Mouse (Mus musculus) olfactory bulb, adult 2 months (tissue): ENCODE data around the gene Fads2. TPM values are rescaled to one million over a fixed set of nuclear protein-coding genes. Genes with fewer than 3 reads are reported as not detected.

ENCODE experiments used
- H3K27ac ChIP-seq: fragments of 200-500 bp; 2 replicates; pipeline ENCODE4 v1.5.1; 2012; ENCODE audit warnings: low read depth, low read length; ENCODE audit not compliant: insufficient read depth
- H3K4me1 ChIP-seq: fragments of 200-500 bp; 2 replicates; pipeline ENCODE4 v1.6.1; 2012; ENCODE audit warnings: low read length; ENCODE audit not compliant: control insufficient read depth, insufficient read depth
- H3K4me3 ChIP-seq: fragments of 200-500 bp; 2 replicates; pipeline ENCODE4 v1.5.1; 2012; ENCODE audit warnings: mild to moderate bottlenecking, low read depth, low read length, moderate library complexity; ENCODE audit not compliant: insufficient read depth
- CTCF ChIP-seq: fragments of 200-500 bp; IDR thresholded peaks from 2 replicates; pipeline ENCODE4 v1.5.1; 2012; ENCODE audit warnings: low read depth, mild to moderate bottlenecking, low read length, moderate library complexity; ENCODE audit not compliant: insufficient read depth
- POLR2A ChIP-seq: fragments of 200-500 bp; IDR thresholded peaks from 2 replicates; pipeline ENCODE4 v1.6.1; 2012; ENCODE audit warnings: mild to moderate bottlenecking, low read depth, low read length, moderate library complexity; ENCODE audit not compliant: insufficient read depth
- WGBS: fragments of 180-500 bp; shearing (Covaris S2); methylation state at CpG from one replicate; pipeline ENCODE4 v1.1.7; 2018; 5-methylcytosine and 5-hydroxymethylcytosine counted together
- polyA plus RNA-seq: library from polyadenylated mRNA; stranded (reverse); fragments of >200 nt; gene quantifications from 2 replicates; pipeline ENCODE4 v1.2.4, GENCODE M21; 2012; ENCODE audit warnings: low replicate concordance; ENCODE audit not compliant: missing spikeins, insufficient read depth, insufficient read length

The Fads2 gene
- polyA plus RNA-seq, 1 experiment, result 106 TPM

DNA sequence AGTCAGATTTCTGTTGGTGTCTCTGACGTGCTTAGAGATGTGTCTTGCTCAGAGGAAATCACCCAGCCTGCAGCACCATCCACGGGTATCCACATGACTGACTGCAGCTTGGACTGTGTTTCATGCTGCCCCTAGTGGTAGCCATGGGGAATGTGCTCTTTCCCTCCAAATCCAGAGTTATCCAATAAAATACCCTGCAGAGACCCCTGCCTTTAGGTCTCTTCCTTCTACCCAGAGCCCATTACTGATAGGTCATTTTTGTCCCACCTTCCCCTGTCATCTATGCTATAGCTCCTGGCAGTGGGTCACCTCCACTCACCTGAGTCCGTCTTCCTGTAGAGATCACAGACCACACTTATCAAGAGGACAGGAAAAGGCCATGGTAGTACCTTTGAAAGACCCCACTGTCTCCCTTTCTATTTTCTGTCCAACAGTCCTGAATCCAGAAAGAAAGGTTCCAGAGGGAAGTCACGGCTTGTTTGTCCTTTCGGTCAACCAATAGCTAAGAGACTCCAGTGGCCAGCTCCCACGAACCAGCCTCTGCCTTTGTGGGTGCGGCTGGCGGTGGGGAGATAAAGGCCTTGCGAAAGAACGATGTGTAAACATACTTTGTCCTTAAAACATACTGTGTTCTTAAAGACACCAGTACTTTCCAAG, 41.5 kb downstream of the Fads2 start:
- no peaks in the 10 kb centered on the region for H3K4me1 ChIP-seq
- no peak overlapping the region for H3K4me3 ChIP-seq
- TF ChIP-seq POLR2A (no peak), CTCF (no peak)
- no peak overlapping the region for H3K27ac ChIP-seq
- 44% methylated on average over 10 of the region's 10 CpGs for WGBS

DNA sequence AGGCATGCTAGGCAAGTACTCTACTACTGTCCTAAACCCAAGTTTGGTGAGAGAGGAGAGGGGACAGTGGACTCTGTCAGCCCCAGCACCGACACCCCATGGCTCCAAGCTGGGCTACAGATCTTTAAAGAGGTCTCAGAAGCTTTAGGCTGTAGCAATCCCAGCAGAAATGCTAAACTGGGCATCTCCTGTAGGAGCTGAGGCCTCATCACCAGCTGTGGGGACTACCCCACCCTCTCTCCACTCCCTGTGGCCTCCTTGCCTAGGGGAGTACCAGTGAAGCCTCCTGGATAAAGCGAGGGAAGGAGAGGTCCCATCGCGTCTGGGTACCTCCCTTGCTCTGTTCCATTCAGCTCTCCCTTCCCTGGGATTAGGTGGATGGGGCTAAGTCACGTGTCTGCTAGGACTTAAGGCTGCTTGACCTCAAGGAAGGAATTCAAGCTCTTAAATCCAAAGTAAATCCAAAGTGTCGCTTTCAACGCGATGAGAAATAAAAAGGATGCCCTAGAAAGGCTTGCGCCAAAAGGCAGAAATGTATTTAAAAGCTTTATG, 42.6 kb downstream of the Fads2 start:
- TF ChIP-seq CTCF (no peak), POLR2A (no peak)
- no peaks in the 10 kb centered on the region for H3K4me1 ChIP-seq
- H3K27ac ChIP-seq, result no peak overlapping the region
- H3K4me3 ChIP-seq, result no peak overlapping the region
- WGBS, result 68% methylated on average over 9 of the region's 9 CpGs

GRCm38 (mm10) chr19:10058352-10058825, 43.2 kb downstream of the Fads2 start:
- TF ChIP-seq POLR2A (no peak), CTCF (no peak)
- 95% methylated on average over 1 of the region's 1 CpGs for WGBS

GRCm38 (mm10) chr19:10057486-10058351, 43.8 kb downstream of the Fads2 start:
- WGBS, result 71% methylated on average over 11 of the region's 11 CpGs
- Histone ChIP-seq H3K27ac (no peak overlapping the region), H3K4me1 (no peaks in the 10 kb centered on the region), H3K4me3 (no peak overlapping the region)
- TF ChIP-seq POLR2A, result no peak
- no peak for TF ChIP-seq CTCF

More at GRCm38 (mm10) chr19:10058352-10058825, 43.2 kb downstream of the Fads2 start:
- no peaks in the 10 kb centered on the region for H3K4me1 ChIP-seq
- H3K27ac ChIP-seq, result no peak overlapping the region
- no peak overlapping the region for H3K4me3 ChIP-seq

GRCm38 (mm10) chr19:10056686-10057085, 44.9 kb downstream of the Fads2 start:
- TF ChIP-seq POLR2A (no peak), CTCF (no peak)
- Histone ChIP-seq H3K4me1 (no peaks in the 10 kb centered on the region), H3K4me3 (no peak overlapping the region), H3K27ac (no peak overlapping the region)
- WGBS, result 91% methylated on average over 3 of the region's 3 CpGs

DNA sequence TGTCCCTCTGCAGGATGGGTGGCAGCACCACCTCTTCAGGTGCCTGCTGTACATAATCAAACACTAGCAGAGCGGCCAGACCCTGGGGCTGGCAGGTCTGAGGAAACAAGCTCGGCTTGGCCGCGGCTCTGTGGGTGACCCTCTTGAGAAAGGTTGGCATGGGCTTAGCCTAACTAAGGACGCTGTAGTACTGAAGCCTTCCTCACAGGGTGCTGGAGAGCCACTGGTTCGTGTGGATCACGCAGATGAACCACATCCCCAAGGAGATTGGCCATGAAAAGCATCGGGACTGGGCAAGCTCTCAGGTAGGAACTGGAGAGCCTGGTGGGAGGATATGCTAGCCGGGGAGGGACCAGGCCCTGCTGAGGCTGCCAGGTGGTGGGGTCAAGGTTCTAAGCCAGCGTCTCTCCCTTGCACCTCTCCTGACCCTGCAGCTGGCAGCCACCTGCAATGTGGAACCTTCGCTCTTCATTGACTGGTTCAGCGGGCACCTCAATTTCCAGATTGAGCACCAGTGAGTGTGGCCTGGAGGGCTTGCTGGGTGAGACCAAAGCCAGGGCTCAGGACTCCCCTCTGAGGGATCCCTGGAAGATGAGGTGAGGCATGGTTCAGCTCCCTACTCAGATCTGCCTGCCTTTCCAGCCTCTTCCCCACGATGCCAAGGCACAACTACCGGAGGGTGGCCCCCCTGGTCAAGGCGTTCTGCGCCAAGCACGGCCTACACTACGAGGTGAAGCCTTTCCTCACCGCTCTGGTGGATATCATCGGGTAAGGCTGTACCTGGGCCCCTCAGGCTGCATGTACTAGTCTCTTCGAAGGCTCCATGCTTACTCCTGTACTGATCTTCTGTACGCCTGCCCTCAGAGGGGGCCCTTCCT, 45.5 kb downstream of the Fads2 start:
- TF ChIP-seq POLR2A (no peak), CTCF (no peak)
- Histone ChIP-seq H3K27ac (no peak overlapping the region), H3K4me1 (no peaks in the 10 kb centered on the region), H3K4me3 (no peak overlapping the region)
- WGBS, result 87% methylated on average over 22 of the region's 22 CpGs

DNA sequence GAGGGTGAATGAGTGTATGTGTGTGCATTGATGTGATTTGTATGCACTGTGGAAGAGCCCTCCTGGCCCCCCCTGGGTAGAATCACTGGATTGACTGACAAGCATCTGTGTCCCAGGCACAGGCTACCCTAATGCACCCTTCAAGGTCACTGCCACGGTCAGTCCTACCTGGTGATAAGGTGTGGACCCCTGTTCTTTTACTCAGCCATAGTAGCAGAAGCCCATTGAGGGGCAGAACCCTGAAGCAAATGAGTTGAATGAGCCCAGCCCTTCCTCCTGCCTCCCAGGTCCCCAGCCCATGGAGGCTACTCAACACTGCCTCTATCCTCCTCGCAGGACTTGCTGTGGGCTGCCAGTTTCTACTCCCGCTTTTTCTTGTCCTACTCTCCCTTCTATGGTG, 46.3 kb downstream of the Fads2 start:
- Histone ChIP-seq H3K4me1 (no peaks in the 10 kb centered on the region), H3K4me3 (no peak overlapping the region), H3K27ac (no peak overlapping the region)
- TF ChIP-seq CTCF (no peak), POLR2A (no peak)
- WGBS, result 82% methylated on average over 3 of the region's 3 CpGs

- WGBS, result 91% methylated on average over 6 of the region's 6 CpGs
- Histone ChIP-seq H3K4me3 (no peak overlapping the region), H3K4me1 (no peaks in the 10 kb centered on the region), H3K27ac (no peak overlapping the region)
- TF ChIP-seq CTCF (no peak), POLR2A (no peak)
Measured at GRCm38 (mm10) chr19:10054361-10055075, 47.0 kb downstream of the Fads2 start.
